Mouse (Mus musculus) 416B (cell line): ENCODE results near the gene Scgn.
A peak's percentile ranks its signal among the peaks of the same experiment; 100 is the strongest.

Experiments
- DNase-seq: peaks from one replicate; pipeline ENCODE4 v3.0.0; 2011; ENCODE audit warnings: low read depth

The Scgn gene

GRCm38 (mm10) chr13:23938699-23939098 is 52.3 kb downstream of the Scgn start:
- DNase-seq: no peak

GRCm38 (mm10) chr13:23934211-23934520 is 56.8 kb downstream of the Scgn start, which contains the start of gene Hist1h2aa:
Gene Hist1h2aa, plus strand, starts transcription at chr13:23934462.
- DNase-seq: no peak

DNA sequence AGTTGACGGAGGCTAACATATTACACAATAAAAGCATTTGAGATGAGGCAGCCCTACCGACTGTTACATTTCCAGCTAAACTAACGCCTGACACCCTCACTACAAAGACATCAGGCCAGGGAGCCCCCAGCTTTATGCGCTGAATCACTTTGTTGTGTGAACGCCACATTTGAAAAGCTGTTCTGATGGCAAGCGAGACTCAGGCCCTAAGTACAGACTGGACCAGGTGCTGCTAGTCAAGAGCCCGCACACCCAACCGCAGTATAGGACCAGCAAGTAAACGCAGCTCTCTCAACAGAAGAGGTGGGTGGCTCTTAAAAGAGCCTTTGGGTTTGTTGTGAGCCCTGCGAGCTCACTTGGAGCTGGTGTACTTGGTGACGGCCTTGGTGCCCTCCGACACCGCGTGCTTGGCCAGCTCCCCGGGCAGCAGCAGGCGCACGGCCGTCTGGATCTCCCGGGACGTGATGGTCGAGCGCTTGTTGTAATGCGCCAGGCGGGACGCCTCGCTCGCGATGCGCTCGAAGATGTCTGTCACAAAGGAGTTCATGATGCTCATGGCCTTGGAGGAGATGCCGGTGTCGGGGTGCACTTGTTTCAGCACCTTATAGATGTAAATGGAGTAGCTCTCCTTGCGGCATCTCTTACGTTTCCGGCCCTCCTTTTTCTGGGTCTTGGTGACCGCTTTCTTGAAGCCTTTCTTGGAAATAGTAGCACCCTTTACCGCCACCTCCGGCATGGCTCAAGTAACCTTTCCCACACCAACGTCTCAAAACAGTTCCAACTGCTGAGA is 57.4 kb downstream of the Scgn start, which contains the start of gene Hist1h2ba:
Gene Hist1h2ba, minus strand, starts transcription at position 736 of the 790 bp plus-strand sequence.
- DNase-seq: peak; percentile 47

GRCm38 (mm10) chr13:23930904-23931303 is 60.1 kb downstream of the Scgn start:
- no peak for DNase-seq

DNA sequence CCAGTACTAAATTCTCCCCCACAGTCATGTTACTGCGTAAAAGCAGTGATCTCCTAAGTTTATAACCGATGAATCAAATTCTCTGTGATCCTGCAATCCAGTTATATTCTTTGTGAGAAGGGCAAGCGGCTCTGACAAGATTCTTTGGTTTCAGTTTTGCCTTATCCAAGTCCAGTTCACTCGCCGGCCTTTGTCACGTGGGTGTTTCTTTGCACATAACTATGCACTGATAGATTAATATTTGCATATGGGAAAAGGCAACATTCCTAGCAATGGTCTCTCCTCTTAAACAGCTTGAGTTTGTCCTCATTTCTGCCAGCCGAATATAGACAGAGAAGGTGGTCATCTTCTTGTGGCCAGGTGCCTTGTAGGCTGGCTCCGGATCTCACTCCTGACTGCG is 60.6 kb downstream of the Scgn start:
- DNase-seq: no peak

DNA sequence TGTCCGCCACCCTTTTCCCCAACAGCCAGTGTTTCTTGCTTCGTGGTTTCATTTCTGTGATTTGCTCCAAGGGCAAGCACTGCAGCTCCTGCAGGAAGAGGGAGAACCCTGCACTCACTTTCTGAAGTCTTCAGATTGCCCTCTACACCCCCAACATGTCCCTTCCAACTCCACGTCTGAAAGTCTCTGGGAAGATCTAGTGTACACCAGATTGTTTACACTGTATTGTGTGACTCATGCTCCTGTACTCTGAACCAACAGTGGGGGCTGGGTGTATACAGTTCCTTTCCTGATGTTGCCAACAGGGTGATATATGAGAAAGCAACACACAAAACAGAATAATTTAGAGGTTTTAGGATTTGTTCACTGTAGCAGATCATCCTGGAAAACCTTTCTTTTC is 62.4 kb downstream of the Scgn start:
- DNase-seq: peak; percentile 47

GRCm38 (mm10) chr13:23925792-23926191 is 65.2 kb downstream of the Scgn start:
- no peak for DNase-seq

- no peak for DNase-seq
Observed at GRCm38 (mm10) chr13:23917674-23918073, 73.3 kb downstream of the Scgn start.

DNA sequence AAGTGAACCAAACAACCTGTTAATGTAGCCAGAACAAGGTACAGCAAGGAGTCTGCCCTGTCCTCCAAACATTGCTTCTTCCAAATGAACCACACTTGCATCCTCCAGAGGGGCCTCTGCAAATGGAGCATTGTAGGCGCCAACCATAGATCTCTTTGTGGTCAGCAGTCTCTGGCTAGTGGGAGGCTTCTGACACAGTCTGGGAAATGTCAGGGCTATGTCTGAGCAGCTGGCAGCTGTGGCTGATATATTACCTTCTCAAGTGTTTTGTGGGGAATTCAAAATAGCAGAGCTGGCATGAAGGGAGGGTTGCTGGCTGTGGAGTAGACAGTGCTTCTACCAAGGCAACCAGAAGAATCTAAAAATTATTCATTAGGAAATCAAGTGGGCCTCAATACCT is 74.9 kb downstream of the Scgn start:
- DNase-seq: peak; percentile 65

DNA sequence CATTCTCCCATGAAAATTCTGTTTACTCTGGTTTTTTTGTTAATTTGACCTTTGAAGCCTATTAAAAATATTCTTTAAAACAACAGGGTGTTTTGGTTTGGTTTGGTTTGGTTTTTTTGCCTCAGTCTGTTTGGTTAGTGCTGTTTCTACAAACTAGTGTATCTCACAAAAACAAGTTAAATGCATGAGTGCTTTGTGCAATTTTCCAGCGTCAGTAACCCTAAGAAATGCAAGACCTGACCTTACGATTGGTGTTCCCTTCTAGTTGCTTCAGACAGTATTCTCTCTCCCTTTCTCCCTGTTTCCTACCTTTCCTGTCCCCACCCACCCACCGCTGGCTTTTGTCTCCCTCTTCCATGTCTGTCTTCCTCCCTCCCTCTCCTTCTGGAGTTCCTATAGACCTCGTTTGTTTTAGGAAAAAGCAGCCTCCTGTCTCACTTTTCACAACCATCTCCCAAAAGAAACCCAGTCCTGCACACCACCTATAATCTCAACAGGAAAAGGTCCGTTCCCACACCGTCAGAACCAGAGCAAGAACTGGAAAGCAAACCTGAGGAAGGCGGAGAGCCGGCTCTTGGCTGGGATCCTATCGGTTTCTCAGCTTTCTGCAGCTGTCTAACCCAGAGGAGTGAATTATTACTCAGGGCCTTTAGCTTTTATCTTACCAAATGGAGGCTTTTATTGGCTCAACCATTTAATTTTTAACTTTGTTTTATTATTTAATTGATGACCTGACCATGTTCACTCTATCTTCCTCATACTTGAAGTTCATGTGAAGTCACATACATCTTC is 76.4 kb downstream of the Scgn start, which contains the start of gene Slc17a4:
Gene Slc17a4, minus strand, starts transcription at position 634 of the 792 bp plus-strand sequence.
- DNase-seq: no peak

- peak; percentile 99 for DNase-seq
Observed at GRCm38 (mm10) chr13:23913791-23914306, 77.2 kb downstream of the Scgn start.

DNA sequence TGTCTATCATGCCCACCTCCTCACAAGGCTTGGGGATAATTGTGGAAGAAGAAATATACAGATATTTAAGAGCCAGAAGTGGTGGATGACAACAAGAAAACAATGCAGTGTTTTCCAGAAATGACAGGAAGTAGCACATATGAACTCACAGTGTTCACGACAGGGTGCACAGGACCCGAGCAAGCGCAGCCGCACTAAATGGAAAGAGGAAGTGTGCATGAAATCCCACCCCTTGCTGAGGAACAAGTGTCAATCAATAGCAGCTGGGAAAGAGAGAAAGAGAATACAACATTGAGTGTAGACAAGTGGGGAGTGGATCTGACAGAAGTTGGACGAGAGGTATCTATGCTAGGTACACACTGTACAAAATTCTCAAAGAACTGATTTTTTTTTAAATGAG is 79.7 kb downstream of the Scgn start:
- DNase-seq: peak; percentile 48

DNA sequence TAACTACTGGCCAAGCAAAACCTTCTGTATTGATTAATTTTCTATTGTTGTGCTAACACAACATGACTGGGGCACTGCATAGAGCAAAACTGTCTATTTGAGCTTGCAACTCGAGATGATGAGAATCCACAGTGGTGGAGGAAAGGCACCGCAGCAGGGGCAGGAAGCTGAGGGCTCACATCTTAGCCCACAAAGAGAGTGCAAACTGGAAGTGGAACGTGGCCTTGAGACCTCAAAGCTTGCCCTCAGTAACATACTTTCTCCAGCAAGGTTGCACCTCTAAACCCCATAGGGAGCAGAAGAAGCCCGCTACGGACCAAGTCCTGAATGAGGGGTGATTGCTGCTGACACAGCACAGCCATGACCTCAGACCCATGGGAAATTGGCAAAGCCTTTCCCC is 80.9 kb downstream of the Scgn start:
- peak; percentile 84 for DNase-seq

DNA sequence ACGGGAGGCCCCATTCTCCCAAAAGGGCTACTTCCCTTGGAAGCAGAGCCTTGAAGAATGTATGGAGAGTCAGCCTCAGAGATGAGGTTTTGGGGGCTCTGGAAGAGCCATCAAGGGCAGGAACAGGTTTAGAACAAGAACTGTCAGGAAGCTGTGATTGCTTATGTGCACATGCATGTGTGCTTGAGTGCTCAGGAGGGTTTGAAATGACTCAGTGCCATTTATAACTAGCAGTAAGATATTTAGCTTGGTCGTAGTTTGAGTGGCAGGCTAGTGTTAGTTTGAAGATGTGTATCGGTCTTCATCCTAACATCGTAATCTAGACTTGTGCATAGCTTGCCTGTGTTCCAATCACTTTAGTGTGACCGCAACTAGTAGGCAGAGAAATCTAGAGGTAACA is 84.1 kb downstream of the Scgn start:
- no peak for DNase-seq
